Mouse (Mus musculus): Measurements from ENCODE around the gene Wsb2. TPM values are rescaled to one million over a fixed set of nuclear protein-coding genes. Genes with fewer than 3 reads are reported as not detected.

Gene Wsb2
- polyA plus RNA-seq, 1 experiment: 0.45 TPM

GRCm38 (mm10) chr5:117360631-117361541, 3.8 kb downstream of the Wsb2 start:
- Histone ChIP-seq H3K9me3 (ENCODE audit: control insufficient read depth, low read length) (no peaks in the 10 kb centered on the region), H3K27me3 (ENCODE audit: control insufficient read depth) (peaks cover 16% of the 10 kb centered on the region), H3K4me1 (ENCODE audit: control insufficient read depth) (peaks cover 32% of the 10 kb centered on the region), H3K36me3 (ENCODE audit: control insufficient read depth) (peaks cover 17% of the 10 kb centered on the region), H3K4me3 (replicated peaks) (no peak overlapping the region)
- TF ChIP-seq GATA1 (IDR thresholded peaks at IDR 0.05; ENCODE audit: low read length) (no peak), TAL1 (IDR thresholded peaks at IDR 0.05; ENCODE audit: low read length) (no peak)

DNA sequence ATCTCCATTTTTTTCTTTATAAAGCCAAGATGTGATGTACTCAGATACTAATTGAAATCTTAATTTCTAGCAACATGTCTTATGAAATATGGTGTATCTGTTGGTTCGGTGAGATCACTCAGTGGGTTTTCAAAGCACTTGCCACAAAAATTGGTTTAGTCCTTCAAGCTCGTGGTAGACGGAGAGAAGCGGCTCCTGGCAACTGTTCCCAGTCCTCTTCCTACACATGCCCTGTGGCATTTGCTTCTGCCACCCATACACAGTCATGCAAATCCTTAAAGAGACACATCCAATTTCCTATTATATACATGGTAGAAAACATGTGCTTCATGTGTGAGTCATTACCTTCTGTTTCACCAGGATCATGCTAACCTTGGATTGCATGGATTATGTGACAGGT, 4.5 kb downstream of the Wsb2 start:
- no peaks in the 10 kb centered on the region for H3K9me3 ChIP-seq (ENCODE audit: control insufficient read depth, low read length)
- TF ChIP-seq TAL1 (IDR thresholded peaks at IDR 0.05; ENCODE audit: low read length): no peak
- TF ChIP-seq GATA1 (IDR thresholded peaks at IDR 0.05; ENCODE audit: low read length): no peak
- no peak overlapping the region for H3K4me3 ChIP-seq (replicated peaks)
- H3K27me3 ChIP-seq (ENCODE audit: control insufficient read depth): peaks cover 9% of the 10 kb centered on the region
- peaks cover 29% of the 10 kb centered on the region for H3K4me1 ChIP-seq (ENCODE audit: control insufficient read depth)
- H3K36me3 ChIP-seq (ENCODE audit: control insufficient read depth): peaks cover 17% of the 10 kb centered on the region

DNA sequence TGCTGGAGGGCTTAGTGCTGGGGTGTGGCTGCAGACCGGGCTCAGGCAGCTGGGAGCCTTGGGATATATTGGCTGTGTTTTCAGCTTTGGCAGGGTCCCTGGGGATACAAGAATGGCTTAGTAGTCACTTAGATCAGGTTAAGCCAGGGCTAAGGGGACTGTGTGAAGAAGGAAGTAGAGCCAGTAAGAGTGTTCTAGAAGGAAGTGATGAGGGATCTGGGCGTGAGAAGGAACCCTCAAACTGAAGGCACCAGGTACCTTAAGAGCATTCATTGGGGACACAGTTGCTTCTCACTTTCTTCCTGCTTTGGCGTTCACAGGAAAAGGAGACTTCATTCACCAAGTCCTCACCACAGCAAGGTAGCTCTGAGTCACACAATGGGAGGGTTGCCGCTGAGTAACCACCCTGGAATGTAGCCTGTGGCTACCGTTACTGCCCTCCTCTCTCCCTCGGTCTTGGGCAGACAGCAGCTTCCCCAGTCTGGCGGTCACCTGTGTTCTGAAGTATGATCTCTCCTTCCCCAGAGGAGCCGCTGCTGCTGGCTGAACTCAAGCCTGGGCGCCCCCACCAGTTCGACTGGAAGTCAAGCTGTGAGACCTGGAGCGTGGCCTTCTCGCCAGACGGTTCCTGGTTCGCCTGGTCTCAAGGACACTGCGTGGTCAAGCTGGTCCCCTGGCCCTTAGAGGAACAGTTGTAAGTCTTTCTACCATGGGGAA, 6.1 kb downstream of the Wsb2 start:
- TF ChIP-seq TAL1 (IDR thresholded peaks at IDR 0.05; ENCODE audit: low read length): no peak
- TF ChIP-seq GATA1 (IDR thresholded peaks at IDR 0.05; ENCODE audit: low read length): no peak
- no peaks in the 10 kb centered on the region for H3K27me3 ChIP-seq (ENCODE audit: control insufficient read depth)
- peaks cover 20% of the 10 kb centered on the region for H3K36me3 ChIP-seq (ENCODE audit: control insufficient read depth)
- peaks cover 17% of the 10 kb centered on the region for H3K4me1 ChIP-seq (ENCODE audit: control insufficient read depth)
- H3K4me3 ChIP-seq (replicated peaks): no peak overlapping the region
- H3K9me3 ChIP-seq (ENCODE audit: control insufficient read depth, low read length): no peaks in the 10 kb centered on the region

GRCm38 (mm10) chr5:117364821-117365220, 7.7 kb downstream of the Wsb2 start:
- no peaks in the 10 kb centered on the region for H3K27me3 ChIP-seq (ENCODE audit: control insufficient read depth)
- peaks cover 32% of the 10 kb centered on the region for H3K36me3 ChIP-seq (ENCODE audit: control insufficient read depth)
- no peaks in the 10 kb centered on the region for H3K9me3 ChIP-seq (ENCODE audit: control insufficient read depth, low read length)
- no peak for TF ChIP-seq GATA1 (IDR thresholded peaks at IDR 0.05; ENCODE audit: low read length)
- H3K4me3 ChIP-seq (replicated peaks): no peak overlapping the region
- peaks cover 13% of the 10 kb centered on the region for H3K4me1 ChIP-seq (ENCODE audit: control insufficient read depth)

DNA sequence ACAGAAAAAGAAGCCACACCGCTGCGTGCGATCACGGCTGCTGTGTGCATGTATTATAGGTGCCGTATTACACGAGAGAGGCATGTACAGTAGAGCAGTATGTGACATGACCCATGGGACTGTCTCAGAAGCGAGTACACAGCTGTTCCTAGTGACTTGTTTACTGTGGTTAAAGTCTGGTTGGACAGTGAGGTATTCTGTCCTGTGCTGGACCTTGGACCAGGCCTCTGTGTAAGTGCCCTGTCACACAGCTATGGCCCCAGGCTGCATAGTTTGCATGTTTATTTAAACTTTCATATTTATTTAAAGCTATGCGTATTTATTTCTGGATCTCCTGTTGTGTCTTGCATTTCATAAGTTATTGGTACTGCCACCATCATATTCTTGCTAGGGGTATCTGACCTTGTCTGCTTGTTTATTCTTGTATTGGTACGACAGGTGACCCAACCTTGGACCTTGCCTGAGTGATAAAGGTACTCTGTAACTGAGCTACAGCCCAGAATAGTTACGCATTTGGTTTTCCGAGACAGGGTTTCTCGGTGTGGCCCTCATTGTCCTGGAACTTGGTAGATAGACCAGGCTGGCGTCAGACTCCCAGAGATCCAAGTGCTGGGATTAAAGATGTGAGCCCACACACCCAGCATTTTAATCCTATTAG, 8.9 kb downstream of the Wsb2 start:
- peaks cover 2% of the 10 kb centered on the region for H3K4me1 ChIP-seq (ENCODE audit: control insufficient read depth)
- H3K9me3 ChIP-seq (ENCODE audit: control insufficient read depth, low read length): no peaks in the 10 kb centered on the region
- TF ChIP-seq GATA1 (IDR thresholded peaks at IDR 0.05; ENCODE audit: low read length) (no peak), TAL1 (IDR thresholded peaks at IDR 0.05; ENCODE audit: low read length) (no peak)
- no peak overlapping the region for H3K4me3 ChIP-seq (replicated peaks)
- H3K27me3 ChIP-seq (ENCODE audit: control insufficient read depth): no peaks in the 10 kb centered on the region
- H3K36me3 ChIP-seq (ENCODE audit: control insufficient read depth): peaks cover 42% of the 10 kb centered on the region

DNA sequence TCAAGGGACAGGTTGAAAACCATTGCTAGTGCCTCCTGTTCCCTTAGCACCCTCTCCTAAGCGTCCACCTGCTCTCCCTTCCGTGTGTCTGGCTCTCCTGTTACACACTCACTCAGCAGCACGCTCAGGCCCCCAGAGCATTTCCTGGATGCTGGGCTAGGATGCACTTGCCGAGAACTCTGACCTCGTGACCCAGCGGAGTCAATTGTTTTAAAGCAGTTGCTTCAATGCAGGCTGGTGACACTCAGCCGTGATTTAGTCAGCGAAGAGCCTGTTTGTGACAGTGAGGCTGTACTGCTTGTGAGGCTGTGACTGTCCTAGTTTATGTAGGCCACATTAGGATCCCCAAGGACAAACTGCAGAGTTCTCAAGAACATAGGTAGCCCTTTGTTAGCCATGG, 10.1 kb downstream of the Wsb2 start:
- Histone ChIP-seq H3K4me1 (ENCODE audit: control insufficient read depth) (no peaks in the 10 kb centered on the region), H3K9me3 (ENCODE audit: control insufficient read depth, low read length) (no peaks in the 10 kb centered on the region), H3K4me3 (replicated peaks) (no peak overlapping the region), H3K36me3 (ENCODE audit: control insufficient read depth) (peaks cover 54% of the 10 kb centered on the region), H3K27me3 (ENCODE audit: control insufficient read depth) (no peaks in the 10 kb centered on the region)
- TF ChIP-seq TAL1 (IDR thresholded peaks at IDR 0.05; ENCODE audit: low read length): no peak
- TF ChIP-seq GATA1 (IDR thresholded peaks at IDR 0.05; ENCODE audit: low read length): no peak

GRCm38 (mm10) chr5:117370592-117370991, 13.5 kb downstream of the Wsb2 start:
- TF ChIP-seq GATA1 (IDR thresholded peaks at IDR 0.05; ENCODE audit: low read length) (no peak), TAL1 (IDR thresholded peaks at IDR 0.05; ENCODE audit: low read length) (no peak)
- peaks cover 60% of the 10 kb centered on the region for H3K36me3 ChIP-seq (ENCODE audit: control insufficient read depth)

DNA sequence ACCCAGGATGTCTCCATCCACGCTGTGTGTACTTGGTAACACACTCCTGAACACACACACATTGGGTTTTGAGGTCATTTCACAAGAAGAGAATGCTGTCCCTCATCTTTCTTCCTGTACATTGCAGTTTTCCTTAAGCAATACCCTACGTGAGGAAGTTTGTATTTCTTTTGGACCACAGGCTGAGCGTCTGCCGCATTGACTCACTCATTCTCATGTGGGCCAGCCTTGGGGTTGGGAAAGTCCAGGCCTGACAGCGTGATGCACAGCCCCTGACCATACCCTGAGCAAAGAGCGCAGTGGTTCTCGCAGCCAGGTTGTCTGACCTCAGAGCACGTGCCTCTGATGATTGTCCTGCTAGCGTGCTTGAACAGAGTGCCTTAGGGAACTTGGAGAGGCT, 16.3 kb downstream of the Wsb2 start:
- no peak overlapping the region for H3K4me3 ChIP-seq (replicated peaks)
- H3K27me3 ChIP-seq (ENCODE audit: control insufficient read depth): no peaks in the 10 kb centered on the region
- H3K9me3 ChIP-seq (ENCODE audit: control insufficient read depth, low read length): no peaks in the 10 kb centered on the region
- TF ChIP-seq TAL1 (IDR thresholded peaks at IDR 0.05; ENCODE audit: low read length): no peak
- TF ChIP-seq GATA1 (IDR thresholded peaks at IDR 0.05; ENCODE audit: low read length): no peak
- H3K36me3 ChIP-seq (ENCODE audit: control insufficient read depth): peaks cover 79% of the 10 kb centered on the region
- no peaks in the 10 kb centered on the region; the same call in 1 of the 2 replicates for H3K4me1 ChIP-seq (ENCODE audit: control insufficient read depth)

More at GRCm38 (mm10) chr5:117370592-117370991, 13.5 kb downstream of the Wsb2 start:
- Histone ChIP-seq H3K9me3 (ENCODE audit: control insufficient read depth, low read length) (no peaks in the 10 kb centered on the region), H3K27me3 (ENCODE audit: control insufficient read depth) (no peaks in the 10 kb centered on the region), H3K4me1 (ENCODE audit: control insufficient read depth) (no peaks in the 10 kb centered on the region; the same call in 1 of the 2 replicates), H3K4me3 (replicated peaks) (no peak overlapping the region)

Measured in erythroblast, embryonic 14.5 days (primary cell).